Mouse (Mus musculus) E14TG2a.4 (cell line): ENCODE measurements at regions not wholly inside any gene's neighbourhood (a gene's known extent, or its start where the extent isn't known, plus 50 kb on each side); places are given as distances from the start of the nearest gene placed in this dataset.

Experiments used
- H3K27me3 ChIP-seq: 2 replicates; pipeline ENCODE4 v1.6.1; 2014; ENCODE audit warnings: low read length, control low read depth; ENCODE audit not compliant: insufficient read depth
- H3K36me3 ChIP-seq: 2 replicates; pipeline ENCODE4 v1.6.1; 2014; ENCODE audit warnings: low read length, control low read depth; ENCODE audit not compliant: insufficient read depth
- H3K4me1 ChIP-seq: replicated peaks from 2 replicates; pipeline ENCODE4 v1.6.1; 2014; ENCODE audit warnings: low read depth, low read length, control low read depth
- H3K4me3 ChIP-seq: replicated peaks from 2 replicates; pipeline ENCODE4 v1.5.1; 2014; ENCODE audit warnings: mild to moderate bottlenecking, low read length
- H3K9me3 ChIP-seq: 2 replicates; pipeline ENCODE4 v1.6.1; 2014; ENCODE audit warnings: low read length, control low read depth
- CTCF ChIP-seq: conservative IDR thresholded peaks from 2 replicates; pipeline ENCODE4 v1.5.1; 2014; ENCODE audit warnings: low read length
- NANOG ChIP-seq: IDR thresholded peaks from 2 replicates; pipeline ENCODE4 v1.6.1; 2014; ENCODE audit warnings: borderline replicate concordance, low read length, mixed read lengths
- POU5F1 ChIP-seq: IDR thresholded peaks from 2 replicates; pipeline ENCODE4 v1.6.1; 2014; ENCODE audit warnings: low read length, borderline replicate concordance

GRCm38 (mm10) chr4:32170460-32171192 lies 68.0 kb upstream of the Bach2 start:
- peaks cover 81% of the 10 kb centered on the region for H3K9me3 ChIP-seq
- H3K4me3 ChIP-seq, result no peak overlapping the region
- TF ChIP-seq CTCF (no peak), POU5F1 (no peak), NANOG (no peak)
- H3K27me3 ChIP-seq, result no peaks in the 10 kb centered on the region
- H3K4me1 ChIP-seq, result peaks cover 13% of the 10 kb centered on the region
- no peaks in the 10 kb centered on the region for H3K36me3 ChIP-seq

GRCm38 (mm10) chr4:32171291-32171690 lies 67.3 kb upstream of the Bach2 start:
- H3K36me3 ChIP-seq, result no peaks in the 10 kb centered on the region
- H3K27me3 ChIP-seq, result no peaks in the 10 kb centered on the region
- H3K4me3 ChIP-seq, result no peak overlapping the region
- peaks cover 18% of the 10 kb centered on the region for H3K4me1 ChIP-seq
- TF ChIP-seq POU5F1 (no peak), NANOG (no peak), CTCF (no peak)
- H3K9me3 ChIP-seq, result peaks cover 75% of the 10 kb centered on the region

- Histone ChIP-seq H3K36me3 (no peaks in the 10 kb centered on the region), H3K27me3 (no peaks in the 10 kb centered on the region), H3K4me1 (peaks cover 31% of the 10 kb centered on the region), H3K4me3 (no peak overlapping the region), H3K9me3 (peaks cover 58% of the 10 kb centered on the region)
- TF ChIP-seq POU5F1, result no peak
- TF ChIP-seq NANOG, result no peak
- no peak for TF ChIP-seq CTCF
These were observed 65.6 kb upstream of the Bach2 start for GRCm38 (mm10) chr4:32172992-32173391.

DNA sequence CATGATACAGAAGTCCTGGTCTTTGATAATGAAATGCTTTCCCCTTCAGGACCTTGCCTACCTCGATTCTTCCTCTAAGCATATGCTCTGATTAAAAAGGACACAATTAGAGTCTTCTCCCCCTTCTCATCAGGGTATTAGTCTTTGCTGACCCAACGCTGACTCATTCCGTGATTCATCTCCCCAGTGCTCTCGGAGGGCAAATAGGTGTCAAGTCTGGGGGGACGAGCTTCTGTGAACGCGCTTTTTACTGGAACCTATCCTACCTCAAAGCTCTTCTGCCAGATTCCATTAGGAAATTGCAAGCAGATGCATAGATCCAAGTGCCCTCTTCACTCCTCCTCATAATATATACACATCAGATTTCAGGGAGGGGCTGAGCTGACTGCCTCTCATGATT lies 63.8 kb upstream of the Bach2 start:
- H3K4me3 ChIP-seq, result no peak overlapping the region
- H3K36me3 ChIP-seq, result no peaks in the 10 kb centered on the region
- peaks cover 36% of the 10 kb centered on the region for H3K4me1 ChIP-seq
- no peak for TF ChIP-seq POU5F1
- no peak for TF ChIP-seq CTCF
- TF ChIP-seq NANOG, result no peak
- no peaks in the 10 kb centered on the region for H3K27me3 ChIP-seq
- H3K9me3 ChIP-seq, result peaks cover 44% of the 10 kb centered on the region

DNA sequence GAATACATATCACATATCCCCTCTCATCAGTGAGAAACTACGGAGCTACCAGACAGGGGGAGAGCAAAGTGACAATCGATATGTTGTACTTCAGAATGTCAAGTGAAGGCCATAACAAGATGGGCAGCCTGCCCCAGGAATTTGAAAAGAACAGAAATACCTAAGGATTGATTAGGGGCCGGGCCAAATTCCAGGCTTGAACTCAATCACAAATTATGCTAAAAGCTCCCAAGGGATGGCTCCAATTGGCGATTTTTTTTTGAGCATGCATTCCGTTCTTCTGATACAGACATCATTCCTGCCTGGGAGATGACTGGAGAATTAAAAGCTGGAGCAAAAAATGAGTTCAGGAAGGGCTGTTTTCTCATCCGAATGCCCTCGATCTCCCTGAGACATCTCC lies 63.4 kb upstream of the Bach2 start:
- TF ChIP-seq NANOG, result no peak
- TF ChIP-seq POU5F1, result no peak
- no peak for TF ChIP-seq CTCF
- Histone ChIP-seq H3K4me1 (peaks cover 36% of the 10 kb centered on the region), H3K27me3 (no peaks in the 10 kb centered on the region), H3K36me3 (no peaks in the 10 kb centered on the region), H3K9me3 (peaks cover 40% of the 10 kb centered on the region), H3K4me3 (no peak overlapping the region)

DNA sequence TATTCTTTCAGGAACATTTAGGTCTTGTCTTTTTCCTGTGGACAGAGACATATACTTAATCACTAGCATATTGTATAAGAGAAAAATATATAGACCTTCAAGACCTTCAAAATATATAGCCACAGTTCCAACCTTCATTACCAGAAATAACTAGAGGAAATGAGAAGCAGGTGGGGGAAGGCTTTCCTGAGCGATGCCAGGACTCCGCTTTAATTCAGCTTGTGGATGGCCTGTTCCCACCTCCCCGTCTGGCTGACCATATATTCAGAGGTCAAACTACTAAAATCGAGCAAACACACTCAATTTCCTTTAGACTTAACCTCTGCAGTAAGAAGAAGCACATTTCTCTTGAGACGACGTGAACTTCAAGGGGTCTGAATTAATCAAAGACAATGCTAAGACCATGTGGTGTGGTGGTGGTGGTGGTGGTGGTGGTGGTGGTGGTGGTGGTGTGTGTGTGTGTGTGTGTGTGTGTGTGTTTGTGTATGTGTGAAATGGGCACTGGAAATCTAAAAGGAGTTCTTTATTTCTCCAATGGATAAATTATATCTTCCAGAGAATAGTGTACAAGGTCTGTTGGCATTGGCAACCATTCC lies 62.7 kb upstream of the Bach2 start:
- H3K4me3 ChIP-seq, result no peak overlapping the region
- H3K9me3 ChIP-seq, result peaks cover 32% of the 10 kb centered on the region
- no peaks in the 10 kb centered on the region for H3K27me3 ChIP-seq
- no peaks in the 10 kb centered on the region for H3K36me3 ChIP-seq
- TF ChIP-seq NANOG (no peak), POU5F1 (no peak), CTCF (no peak)
- peaks cover 36% of the 10 kb centered on the region for H3K4me1 ChIP-seq

- Histone ChIP-seq H3K9me3 (peaks cover 28% of the 10 kb centered on the region), H3K27me3 (no peaks in the 10 kb centered on the region), H3K4me1 (peaks cover 36% of the 10 kb centered on the region), H3K36me3 (no peaks in the 10 kb centered on the region), H3K4me3 (no peak overlapping the region)
- TF ChIP-seq NANOG, result peak; percentile 72; the same call in 1 of the 2 replicates
- no peak for TF ChIP-seq CTCF
These were observed 62.0 kb upstream of the Bach2 start for GRCm38 (mm10) chr4:32176449-32177135.

GRCm38 (mm10) chr4:32177933-32178639 lies 60.5 kb upstream of the Bach2 start:
- TF ChIP-seq POU5F1, result no peak
- TF ChIP-seq NANOG, result no peak
- TF ChIP-seq CTCF, result no peak
- Histone ChIP-seq H3K9me3 (peaks cover 19% of the 10 kb centered on the region; the same call in 1 of the 2 replicates), H3K36me3 (no peaks in the 10 kb centered on the region), H3K4me1 (peaks cover 36% of the 10 kb centered on the region), H3K27me3 (no peaks in the 10 kb centered on the region), H3K4me3 (no peak overlapping the region)
